Mouse (Mus musculus): Measurements from ENCODE around the gene Dnah11.

Dnah11 gene

GRCm38 (mm10) chr12:118045381-118045780 is 153.5 kb downstream of the Dnah11 start:
- no peak overlapping the region for H3K4me3 ChIP-seq (replicated peaks; ENCODE audit: low read length)
- no peaks in the 10 kb centered on the region for H3K4me1 ChIP-seq (replicated peaks; ENCODE audit: low read depth, low read length)
- no peak for TF ChIP-seq CTCF (conservative IDR thresholded peaks at IDR 0.05; ENCODE audit: low read length)
- TF ChIP-seq NANOG (IDR thresholded peaks at IDR 0.05; ENCODE audit: borderline replicate concordance, low read length): no peak
- no peak for TF ChIP-seq POU5F1 (IDR thresholded peaks at IDR 0.05; ENCODE audit: borderline replicate concordance, low read length)
- H3K36me3 ChIP-seq (ENCODE audit: insufficient read depth, low read length): no peaks in the 10 kb centered on the region
- H3K27me3 ChIP-seq (ENCODE audit: insufficient read depth, low read length): no peaks in the 10 kb centered on the region
- H3K9me3 ChIP-seq (ENCODE audit: low read length): no peaks in the 10 kb centered on the region

- H3K9me3 ChIP-seq (ENCODE audit: low read length): no peaks in the 10 kb centered on the region
- H3K27me3 ChIP-seq (ENCODE audit: insufficient read depth, low read length): no peaks in the 10 kb centered on the region
- no peaks in the 10 kb centered on the region for H3K4me1 ChIP-seq (replicated peaks; ENCODE audit: low read depth, low read length)
- TF ChIP-seq NANOG (IDR thresholded peaks at IDR 0.05; ENCODE audit: borderline replicate concordance, low read length) (no peak), CTCF (conservative IDR thresholded peaks at IDR 0.05; ENCODE audit: low read length) (no peak), POU5F1 (IDR thresholded peaks at IDR 0.05; ENCODE audit: borderline replicate concordance, low read length) (no peak)
- H3K4me3 ChIP-seq (replicated peaks; ENCODE audit: low read length): no peak overlapping the region
- no peaks in the 10 kb centered on the region for H3K36me3 ChIP-seq (ENCODE audit: insufficient read depth, low read length)
Observed at GRCm38 (mm10) chr12:118043130-118043647, 155.7 kb downstream of the Dnah11 start.

- Histone ChIP-seq H3K9me3 (ENCODE audit: low read length) (no peaks in the 10 kb centered on the region), H3K4me3 (replicated peaks; ENCODE audit: low read length) (no peak overlapping the region), H3K36me3 (ENCODE audit: insufficient read depth, low read length) (no peaks in the 10 kb centered on the region), H3K4me1 (replicated peaks; ENCODE audit: low read depth, low read length) (no peaks in the 10 kb centered on the region), H3K27me3 (ENCODE audit: insufficient read depth, low read length) (no peaks in the 10 kb centered on the region)
- TF ChIP-seq POU5F1 (IDR thresholded peaks at IDR 0.05; ENCODE audit: borderline replicate concordance, low read length): no peak
- TF ChIP-seq CTCF (conservative IDR thresholded peaks at IDR 0.05; ENCODE audit: low read length): no peak
- no peak for TF ChIP-seq NANOG (IDR thresholded peaks at IDR 0.05; ENCODE audit: borderline replicate concordance, low read length)
Observed at GRCm38 (mm10) chr12:118042196-118042595, 156.6 kb downstream of the Dnah11 start.

- TF ChIP-seq NANOG (IDR thresholded peaks at IDR 0.05; ENCODE audit: borderline replicate concordance, low read length) (no peak), CTCF (conservative IDR thresholded peaks at IDR 0.05; ENCODE audit: low read length) (no peak), POU5F1 (IDR thresholded peaks at IDR 0.05; ENCODE audit: borderline replicate concordance, low read length) (no peak)
- Histone ChIP-seq H3K27me3 (ENCODE audit: insufficient read depth, low read length) (no peaks in the 10 kb centered on the region), H3K4me1 (replicated peaks; ENCODE audit: low read depth, low read length) (no peaks in the 10 kb centered on the region), H3K4me3 (replicated peaks; ENCODE audit: low read length) (no peak overlapping the region), H3K9me3 (ENCODE audit: low read length) (no peaks in the 10 kb centered on the region), H3K36me3 (ENCODE audit: insufficient read depth, low read length) (no peaks in the 10 kb centered on the region)
Observed at GRCm38 (mm10) chr12:118034990-118035389, 163.9 kb downstream of the Dnah11 start.

- Histone ChIP-seq H3K4me1 (replicated peaks; ENCODE audit: low read depth, low read length) (no peaks in the 10 kb centered on the region), H3K4me3 (replicated peaks; ENCODE audit: low read length) (no peak overlapping the region), H3K27me3 (ENCODE audit: insufficient read depth, low read length) (no peaks in the 10 kb centered on the region), H3K9me3 (ENCODE audit: low read length) (no peaks in the 10 kb centered on the region), H3K36me3 (ENCODE audit: insufficient read depth, low read length) (no peaks in the 10 kb centered on the region)
- TF ChIP-seq NANOG (IDR thresholded peaks at IDR 0.05; ENCODE audit: borderline replicate concordance, low read length) (no peak), POU5F1 (IDR thresholded peaks at IDR 0.05; ENCODE audit: borderline replicate concordance, low read length) (no peak), CTCF (conservative IDR thresholded peaks at IDR 0.05; ENCODE audit: low read length) (no peak)
Observed at GRCm38 (mm10) chr12:118025771-118026170, 173.1 kb downstream of the Dnah11 start.

GRCm38 (mm10) chr12:118018936-118019335 is 179.9 kb downstream of the Dnah11 start:
- Histone ChIP-seq H3K36me3 (ENCODE audit: insufficient read depth, low read length) (no peaks in the 10 kb centered on the region), H3K4me3 (replicated peaks; ENCODE audit: low read length) (no peak overlapping the region)

GRCm38 (mm10) chr12:118013872-118014271 is 185.0 kb downstream of the Dnah11 start:
- Histone ChIP-seq H3K4me1 (replicated peaks; ENCODE audit: low read depth, low read length) (no peaks in the 10 kb centered on the region), H3K36me3 (ENCODE audit: insufficient read depth, low read length) (no peaks in the 10 kb centered on the region), H3K27me3 (ENCODE audit: insufficient read depth, low read length) (no peaks in the 10 kb centered on the region), H3K9me3 (ENCODE audit: low read length) (no peaks in the 10 kb centered on the region), H3K4me3 (replicated peaks; ENCODE audit: low read length) (no peak overlapping the region)
- no peak for TF ChIP-seq POU5F1 (IDR thresholded peaks at IDR 0.05; ENCODE audit: borderline replicate concordance, low read length)
- no peak for TF ChIP-seq CTCF (conservative IDR thresholded peaks at IDR 0.05; ENCODE audit: low read length)
- TF ChIP-seq NANOG (IDR thresholded peaks at IDR 0.05; ENCODE audit: borderline replicate concordance, low read length): no peak

More at GRCm38 (mm10) chr12:118018936-118019335, 179.9 kb downstream of the Dnah11 start:
- Histone ChIP-seq H3K4me1 (replicated peaks; ENCODE audit: low read depth, low read length) (no peaks in the 10 kb centered on the region), H3K27me3 (ENCODE audit: insufficient read depth, low read length) (no peaks in the 10 kb centered on the region), H3K9me3 (ENCODE audit: low read length) (no peaks in the 10 kb centered on the region)
- TF ChIP-seq POU5F1 (IDR thresholded peaks at IDR 0.05; ENCODE audit: borderline replicate concordance, low read length) (no peak), CTCF (conservative IDR thresholded peaks at IDR 0.05; ENCODE audit: low read length) (no peak), NANOG (IDR thresholded peaks at IDR 0.05; ENCODE audit: borderline replicate concordance, low read length) (no peak)

- TF ChIP-seq CTCF (conservative IDR thresholded peaks at IDR 0.05; ENCODE audit: low read length) (no peak), POU5F1 (IDR thresholded peaks at IDR 0.05; ENCODE audit: borderline replicate concordance, low read length) (no peak), NANOG (IDR thresholded peaks at IDR 0.05; ENCODE audit: borderline replicate concordance, low read length) (no peak)
Observed at GRCm38 (mm10) chr12:118011921-118012320, 186.9 kb downstream of the Dnah11 start.

GRCm38 (mm10) chr12:117994938-117995337 is 203.9 kb downstream of the Dnah11 start:
- TF ChIP-seq POU5F1 (IDR thresholded peaks at IDR 0.05; ENCODE audit: borderline replicate concordance, low read length) (no peak), NANOG (IDR thresholded peaks at IDR 0.05; ENCODE audit: borderline replicate concordance, low read length) (no peak), CTCF (conservative IDR thresholded peaks at IDR 0.05; ENCODE audit: low read length) (no peak)
- Histone ChIP-seq H3K4me1 (replicated peaks; ENCODE audit: low read depth, low read length) (no peaks in the 10 kb centered on the region), H3K36me3 (ENCODE audit: insufficient read depth, low read length) (no peaks in the 10 kb centered on the region), H3K9me3 (ENCODE audit: low read length) (no peaks in the 10 kb centered on the region), H3K27me3 (ENCODE audit: insufficient read depth, low read length) (peaks cover 5% of the 10 kb centered on the region; the same call in 1 of the 2 replicates), H3K4me3 (replicated peaks; ENCODE audit: low read length) (no peak overlapping the region)

More at GRCm38 (mm10) chr12:118011921-118012320, 186.9 kb downstream of the Dnah11 start:
- Histone ChIP-seq H3K36me3 (ENCODE audit: insufficient read depth, low read length) (no peaks in the 10 kb centered on the region), H3K4me1 (replicated peaks; ENCODE audit: low read depth, low read length) (no peaks in the 10 kb centered on the region), H3K9me3 (ENCODE audit: low read length) (no peaks in the 10 kb centered on the region), H3K4me3 (replicated peaks; ENCODE audit: low read length) (no peak overlapping the region), H3K27me3 (ENCODE audit: insufficient read depth, low read length) (no peaks in the 10 kb centered on the region)

Data from E14TG2a.4 (cell line).